Mouse (Mus musculus): ENCODE data around the gene Mrpl4. TPM values are rescaled to one million over a fixed set of nuclear protein-coding genes. Genes with fewer than 3 reads are reported as not detected.

The Mrpl4 gene
- polyA plus RNA-seq, 1 experiment from 2014 or later = 59.8 TPM

GRCm38 (mm10) chr9:20979181-20979580 lies 23.4 kb upstream of the Mrpl4 start:
- Histone ChIP-seq H3K4me1 (ENCODE audit: control insufficient read depth, low read depth, low read length) (peaks cover 17% of the 10 kb centered on the region), H3K36me3 (ENCODE audit: control insufficient read depth, insufficient read depth) (no peaks in the 10 kb centered on the region), H3K27ac (ENCODE audit: low read length) (no peak overlapping the region), H3K4me2 (ENCODE audit: low read depth, low read length) (no peak overlapping the region), H3K27me3 (ENCODE audit: control insufficient read depth, insufficient read depth, low read depth, low read length) (no peaks in the 10 kb centered on the region; the same call in 1 of the 2 replicates), H3K4me3 (ENCODE audit: low read depth, low read length) (no peak overlapping the region), H3K9me3 (replicated peaks; ENCODE audit: control insufficient read depth, low read length) (no peaks in the 10 kb centered on the region), H3K9ac (ENCODE audit: low read depth, low read length) (no peak overlapping the region)
- ATAC-seq (ENCODE audit: low read depth) = no peak
- 55% methylated on average over 5 of the region's 5 CpGs for WGBS (ENCODE audit: insufficient replicate concordance)

- Histone ChIP-seq H3K4me3 (ENCODE audit: low read depth, low read length) (no peak overlapping the region), H3K9ac (ENCODE audit: low read depth, low read length) (no peak overlapping the region), H3K27ac (ENCODE audit: low read length) (no peak overlapping the region), H3K36me3 (ENCODE audit: control insufficient read depth, insufficient read depth) (no peaks in the 10 kb centered on the region), H3K4me2 (ENCODE audit: low read depth, low read length) (no peak overlapping the region), H3K4me1 (ENCODE audit: control insufficient read depth, low read depth, low read length) (peaks cover 17% of the 10 kb centered on the region), H3K27me3 (ENCODE audit: control insufficient read depth, insufficient read depth, low read depth, low read length) (no peaks in the 10 kb centered on the region; the same call in 1 of the 2 replicates), H3K9me3 (replicated peaks; ENCODE audit: control insufficient read depth, low read length) (no peaks in the 10 kb centered on the region)
- WGBS (ENCODE audit: insufficient replicate concordance) = 70% methylated on average over 7 of the region's 7 CpGs
- no peak for ATAC-seq (ENCODE audit: low read depth)
Measured at GRCm38 (mm10) chr9:20979769-20980168, 22.8 kb upstream of the Mrpl4 start.

GRCm38 (mm10) chr9:20982171-20982570 lies 20.4 kb upstream of the Mrpl4 start:
- no peak overlapping the region for H3K4me3 ChIP-seq (ENCODE audit: low read depth, low read length)
- no peaks in the 10 kb centered on the region for H3K36me3 ChIP-seq (ENCODE audit: control insufficient read depth, insufficient read depth)
- H3K9me3 ChIP-seq (replicated peaks; ENCODE audit: control insufficient read depth, low read length) = no peaks in the 10 kb centered on the region
- H3K27me3 ChIP-seq (ENCODE audit: control insufficient read depth, insufficient read depth, low read depth, low read length) = no peaks in the 10 kb centered on the region
- no peak for ATAC-seq (ENCODE audit: low read depth)
- H3K9ac ChIP-seq (ENCODE audit: low read depth, low read length) = no peak overlapping the region
- 59% methylated on average over 3 of the region's 3 CpGs for WGBS (ENCODE audit: insufficient replicate concordance)
- peaks cover 2% of the 10 kb centered on the region for H3K4me1 ChIP-seq (ENCODE audit: control insufficient read depth, low read depth, low read length)
- no peak overlapping the region for H3K4me2 ChIP-seq (ENCODE audit: low read depth, low read length)
- no peak overlapping the region for H3K27ac ChIP-seq (ENCODE audit: low read length)

- ATAC-seq (ENCODE audit: low read depth) = no peak
- no peaks in the 10 kb centered on the region for H3K27me3 ChIP-seq (ENCODE audit: control insufficient read depth, insufficient read depth, low read depth, low read length)
- H3K4me2 ChIP-seq (ENCODE audit: low read depth, low read length) = no peak overlapping the region
- no peaks in the 10 kb centered on the region for H3K9me3 ChIP-seq (replicated peaks; ENCODE audit: control insufficient read depth, low read length)
- H3K27ac ChIP-seq (ENCODE audit: low read length) = no peak overlapping the region
- H3K36me3 ChIP-seq (ENCODE audit: control insufficient read depth, insufficient read depth) = no peaks in the 10 kb centered on the region
- no peak overlapping the region for H3K4me3 ChIP-seq (ENCODE audit: low read depth, low read length)
- H3K4me1 ChIP-seq (ENCODE audit: control insufficient read depth, low read depth, low read length) = 0 out of 2 replicates have a peak, but pooled peaks cover 2% of the 10 kb centered on the region
- H3K9ac ChIP-seq (ENCODE audit: low read depth, low read length) = no peak overlapping the region
- 22% methylated on average over 5 of the region's 5 CpGs for WGBS (ENCODE audit: insufficient replicate concordance)
Measured at GRCm38 (mm10) chr9:20983169-20983568, 19.4 kb upstream of the Mrpl4 start.

GRCm38 (mm10) chr9:20986952-20987686 lies 15.4 kb upstream of the Mrpl4 start:
- peaks cover 4% of the 10 kb centered on the region for H3K4me1 ChIP-seq (ENCODE audit: control insufficient read depth, low read depth, low read length)
- no peaks in the 10 kb centered on the region for H3K9me3 ChIP-seq (replicated peaks; ENCODE audit: control insufficient read depth, low read length)
- no peaks in the 10 kb centered on the region for H3K27me3 ChIP-seq (ENCODE audit: control insufficient read depth, insufficient read depth, low read depth, low read length)
- no peak overlapping the region for H3K27ac ChIP-seq (ENCODE audit: low read length)
- 65% methylated on average over 15 of the region's 15 CpGs for WGBS (ENCODE audit: insufficient replicate concordance)
- H3K9ac ChIP-seq (ENCODE audit: low read depth, low read length) = no peak overlapping the region
- no peak for ATAC-seq (ENCODE audit: low read depth)
- no peaks in the 10 kb centered on the region for H3K36me3 ChIP-seq (ENCODE audit: control insufficient read depth, insufficient read depth)
- H3K4me2 ChIP-seq (ENCODE audit: low read depth, low read length) = no peak overlapping the region
- H3K4me3 ChIP-seq (ENCODE audit: low read depth, low read length) = no peak overlapping the region

- WGBS (ENCODE audit: insufficient replicate concordance) = 32% methylated on average over 7 of the region's 7 CpGs
Measured at GRCm38 (mm10) chr9:20987953-20988352, 14.6 kb upstream of the Mrpl4 start.

GRCm38 (mm10) chr9:20990861-20991260 lies 11.7 kb upstream of the Mrpl4 start:
- WGBS (ENCODE audit: insufficient replicate concordance) = 26% methylated on average over 10 of the region's 10 CpGs
- Histone ChIP-seq H3K9ac (ENCODE audit: low read depth, low read length) (no peak overlapping the region), H3K4me1 (ENCODE audit: control insufficient read depth, low read depth, low read length) (peaks cover 4% of the 10 kb centered on the region), H3K4me3 (ENCODE audit: low read depth, low read length) (no peak overlapping the region), H3K27ac (ENCODE audit: low read length) (no peak overlapping the region), H3K27me3 (ENCODE audit: control insufficient read depth, insufficient read depth, low read depth, low read length) (no peaks in the 10 kb centered on the region), H3K4me2 (ENCODE audit: low read depth, low read length) (no peak overlapping the region), H3K36me3 (ENCODE audit: control insufficient read depth, insufficient read depth) (no peaks in the 10 kb centered on the region), H3K9me3 (replicated peaks; ENCODE audit: control insufficient read depth, low read length) (no peaks in the 10 kb centered on the region)
- ATAC-seq (ENCODE audit: low read depth) = no peak

More at GRCm38 (mm10) chr9:20987953-20988352, 14.6 kb upstream of the Mrpl4 start:
- H3K36me3 ChIP-seq (ENCODE audit: control insufficient read depth, insufficient read depth) = no peaks in the 10 kb centered on the region
- no peaks in the 10 kb centered on the region for H3K27me3 ChIP-seq (ENCODE audit: control insufficient read depth, insufficient read depth, low read depth, low read length)
- no peak overlapping the region for H3K9ac ChIP-seq (ENCODE audit: low read depth, low read length)
- no peak for ATAC-seq (ENCODE audit: low read depth)
- peaks cover 4% of the 10 kb centered on the region for H3K4me1 ChIP-seq (ENCODE audit: control insufficient read depth, low read depth, low read length)
- no peaks in the 10 kb centered on the region for H3K9me3 ChIP-seq (replicated peaks; ENCODE audit: control insufficient read depth, low read length)
- H3K4me3 ChIP-seq (ENCODE audit: low read depth, low read length) = no peak overlapping the region
- H3K4me2 ChIP-seq (ENCODE audit: low read depth, low read length) = no peak overlapping the region
- H3K27ac ChIP-seq (ENCODE audit: low read length) = no peak overlapping the region

GRCm38 (mm10) chr9:20991587-20991986 lies 11.0 kb upstream of the Mrpl4 start:
- Histone ChIP-seq H3K27ac (ENCODE audit: low read length) (no peak overlapping the region), H3K4me2 (ENCODE audit: low read depth, low read length) (no peak overlapping the region), H3K4me1 (ENCODE audit: control insufficient read depth, low read depth, low read length) (peaks cover 4% of the 10 kb centered on the region), H3K27me3 (ENCODE audit: control insufficient read depth, insufficient read depth, low read depth, low read length) (no peaks in the 10 kb centered on the region), H3K9ac (ENCODE audit: low read depth, low read length) (no peak overlapping the region), H3K4me3 (ENCODE audit: low read depth, low read length) (no peak overlapping the region), H3K36me3 (ENCODE audit: control insufficient read depth, insufficient read depth) (no peaks in the 10 kb centered on the region), H3K9me3 (replicated peaks; ENCODE audit: control insufficient read depth, low read length) (no peaks in the 10 kb centered on the region)
- WGBS (ENCODE audit: insufficient replicate concordance) = 65% methylated on average over 4 of the region's 4 CpGs
- no peak for ATAC-seq (ENCODE audit: low read depth)

GRCm38 (mm10) chr9:20993165-20993898 lies 9.2 kb upstream of the Mrpl4 start:
- Histone ChIP-seq H3K4me2 (ENCODE audit: low read depth, low read length) (no peak overlapping the region), H3K27ac (ENCODE audit: low read length) (no peak overlapping the region), H3K9ac (ENCODE audit: low read depth, low read length) (no peak overlapping the region), H3K27me3 (ENCODE audit: control insufficient read depth, insufficient read depth, low read depth, low read length) (no peaks in the 10 kb centered on the region), H3K4me1 (ENCODE audit: control insufficient read depth, low read depth, low read length) (peaks cover 9% of the 10 kb centered on the region), H3K36me3 (ENCODE audit: control insufficient read depth, insufficient read depth) (no peaks in the 10 kb centered on the region), H3K4me3 (ENCODE audit: low read depth, low read length) (no peak overlapping the region), H3K9me3 (replicated peaks; ENCODE audit: control insufficient read depth, low read length) (no peaks in the 10 kb centered on the region)
- 65% methylated on average over 5 of the region's 5 CpGs for WGBS (ENCODE audit: insufficient replicate concordance)
- peak; percentile 47 for ATAC-seq (ENCODE audit: low read depth)
